Mouse (Mus musculus) left cerebral cortex, postnatal 36 days (tissue): ENCODE measurements around the gene Vmn2r85. TPM values are rescaled to one million over a fixed set of nuclear protein-coding genes. Genes with fewer than 3 reads are reported as not detected.

Experiments used
- total RNA-seq, 2 experiments: library from RNA; stranded (reverse); gene quantifications; 2 replicates each; pipeline ENCODE4 v1.2.3; 2021

Gene Vmn2r85
- total RNA-seq, 2 experiments from 2014 or later = 0.79 to 1.3 TPM

Other genes starting within 250 kb of the Vmn2r85 start
- not detected for gene Olfr826, start 245.5 kb downstream of the Vmn2r85 start, total RNA-seq
- gene Olfr827, start 215.3 kb downstream of the Vmn2r85 start, total RNA-seq = not detected
- gene Neurod4, start 149.5 kb downstream of the Vmn2r85 start, total RNA-seq = under 1 TPM; 0.12 to 0.16 TPM
- 1 to 10 TPM; 1.7 to 2.9 TPM for gene Tespa1, start 106.8 kb downstream of the Vmn2r85 start, total RNA-seq
- gene Vmn2r84, start 35.4 kb downstream of the Vmn2r85 start, total RNA-seq = under 1 TPM; 0.42 to 0.63 TPM
- under 1 TPM; 0.05 to 0.50 TPM for gene Vmn2r86, start 26.3 kb upstream of the Vmn2r85 start, total RNA-seq
- gene Vmn2r87, start 67.7 kb upstream of the Vmn2r85 start, total RNA-seq = 1 to 10 TPM in 1 of 2 experiments, under 1 TPM in 1; 0.76 to 1.4 TPM